Mouse (Mus musculus): ENCODE results near the gene Arhgef38. TPM values are rescaled to one million over a fixed set of nuclear protein-coding genes. Genes with fewer than 3 reads are reported as not detected.

The Arhgef38 gene
- polyA plus RNA-seq, 1 experiment from 2014 or later = 1.1 TPM

GRCm38 (mm10) chr3:133141877-133142276, 92.9 kb downstream of the Arhgef38 start:
- no peak for TF ChIP-seq CTCF (IDR thresholded peaks at IDR 0.05; ENCODE audit: low read depth)
- Histone ChIP-seq H3K4me3 (ENCODE audit: low read depth, low read length) (no peak overlapping the region), H3K9me3 (ENCODE audit: control insufficient read depth) (no peaks in the 10 kb centered on the region), H3K36me3 (ENCODE audit: control insufficient read depth, insufficient read depth) (peaks cover 1% of the 10 kb centered on the region; the same call in 1 of the 2 replicates), H3K27me3 (replicated peaks; ENCODE audit: control insufficient read depth, insufficient read depth, low read length) (no peaks in the 10 kb centered on the region), H3K9ac (ENCODE audit: low read depth, low read length) (no peak overlapping the region), H3K27ac (ENCODE audit: low read depth, low read length) (no peak overlapping the region), H3K4me1 (replicated peaks; ENCODE audit: control insufficient read depth, insufficient read depth, low read length) (no peaks in the 10 kb centered on the region), H3K4me2 (replicated peaks; ENCODE audit: low read depth) (no peak overlapping the region)
- 83% methylated on average over 6 of the region's 6 CpGs for WGBS
- ATAC-seq = no peak

DNA sequence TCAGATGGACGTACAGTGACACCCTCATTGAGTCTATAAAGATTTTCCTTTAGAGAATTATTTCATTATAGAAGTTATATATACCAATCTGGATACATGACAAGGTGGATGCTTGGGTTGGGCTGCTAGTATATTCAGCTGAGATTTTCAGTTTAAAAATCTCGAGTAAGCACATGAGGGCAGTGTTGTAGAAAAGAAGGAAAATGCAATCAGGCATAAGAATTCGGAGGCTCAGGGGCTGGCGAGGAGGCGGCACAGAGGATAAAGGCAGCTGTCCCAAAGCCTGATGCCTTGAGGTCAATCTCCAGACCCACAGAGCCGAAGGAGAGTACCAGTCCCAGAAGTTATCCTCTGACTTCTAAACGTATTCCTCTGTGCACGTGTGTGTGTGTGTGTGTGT, 102.1 kb downstream of the Arhgef38 start:
- Histone ChIP-seq H3K9ac (ENCODE audit: low read depth, low read length) (no peak overlapping the region), H3K4me3 (ENCODE audit: low read depth, low read length) (no peak overlapping the region), H3K27me3 (replicated peaks; ENCODE audit: control insufficient read depth, insufficient read depth, low read length) (no peaks in the 10 kb centered on the region), H3K9me3 (ENCODE audit: control insufficient read depth) (no peaks in the 10 kb centered on the region), H3K4me2 (replicated peaks; ENCODE audit: low read depth) (no peak overlapping the region), H3K4me1 (replicated peaks; ENCODE audit: control insufficient read depth, insufficient read depth, low read length) (no peaks in the 10 kb centered on the region), H3K36me3 (ENCODE audit: control insufficient read depth, insufficient read depth) (no peaks in the 10 kb centered on the region), H3K27ac (ENCODE audit: low read depth, low read length) (no peak overlapping the region)
- TF ChIP-seq CTCF (IDR thresholded peaks at IDR 0.05; ENCODE audit: low read depth) = no peak
- whole genome bisulfite sequencing = 75% methylated on average over 8 of the region's 8 CpGs
- ATAC-seq = no peak

GRCm38 (mm10) chr3:133131372-133131771, 103.4 kb downstream of the Arhgef38 start:
- no peaks in the 10 kb centered on the region for H3K36me3 ChIP-seq (ENCODE audit: control insufficient read depth, insufficient read depth)
- no peak overlapping the region for H3K4me3 ChIP-seq (ENCODE audit: low read depth, low read length)
- TF ChIP-seq CTCF (IDR thresholded peaks at IDR 0.05; ENCODE audit: low read depth) = no peak
- H3K27me3 ChIP-seq (replicated peaks; ENCODE audit: control insufficient read depth, insufficient read depth, low read length) = no peaks in the 10 kb centered on the region
- no peaks in the 10 kb centered on the region for H3K4me1 ChIP-seq (replicated peaks; ENCODE audit: control insufficient read depth, insufficient read depth, low read length)
- no peak overlapping the region for H3K9ac ChIP-seq (ENCODE audit: low read depth, low read length)
- H3K27ac ChIP-seq (ENCODE audit: low read depth, low read length) = no peak overlapping the region
- WGBS = 96% methylated on average over 5 of the region's 5 CpGs
- no peak overlapping the region for H3K4me2 ChIP-seq (replicated peaks; ENCODE audit: low read depth)
- ATAC-seq = no peak
- H3K9me3 ChIP-seq (ENCODE audit: control insufficient read depth) = no peaks in the 10 kb centered on the region

DNA sequence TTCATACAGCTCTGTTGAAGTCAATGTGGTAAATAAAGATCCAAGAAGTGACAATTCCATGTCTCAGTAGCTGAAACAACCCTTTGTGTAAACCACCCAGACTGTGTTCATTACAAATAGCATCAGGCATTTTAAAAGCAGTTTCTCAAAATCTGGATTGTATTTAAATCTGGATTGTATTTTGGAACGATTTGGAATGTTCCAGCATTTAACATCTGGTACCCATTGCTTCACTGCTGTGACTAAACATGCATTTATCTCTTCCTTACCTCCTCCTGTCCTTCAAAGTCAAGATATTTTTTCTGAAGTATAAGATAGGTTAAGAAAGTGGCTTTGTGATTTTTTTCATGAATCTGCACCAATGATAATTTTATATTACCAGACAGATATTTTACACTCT, 121.5 kb downstream of the Arhgef38 start:
- Histone ChIP-seq H3K9me3 (ENCODE audit: control insufficient read depth) (no peaks in the 10 kb centered on the region), H3K4me1 (replicated peaks; ENCODE audit: control insufficient read depth, insufficient read depth, low read length) (no peaks in the 10 kb centered on the region), H3K4me2 (replicated peaks; ENCODE audit: low read depth) (no peak overlapping the region), H3K36me3 (ENCODE audit: control insufficient read depth, insufficient read depth) (peaks cover 13% of the 10 kb centered on the region), H3K9ac (ENCODE audit: low read depth, low read length) (no peak overlapping the region), H3K4me3 (ENCODE audit: low read depth, low read length) (no peak overlapping the region), H3K27me3 (replicated peaks; ENCODE audit: control insufficient read depth, insufficient read depth, low read length) (no peaks in the 10 kb centered on the region), H3K27ac (ENCODE audit: low read depth, low read length) (no peak overlapping the region)
- no peak for TF ChIP-seq CTCF (IDR thresholded peaks at IDR 0.05; ENCODE audit: low read depth)
- no peak for ATAC-seq
- WGBS = 52% methylated on average over 1 of the region's 1 CpGs

GRCm38 (mm10) chr3:133111741-133112140, 123.0 kb downstream of the Arhgef38 start:
- Histone ChIP-seq H3K27me3 (replicated peaks; ENCODE audit: control insufficient read depth, insufficient read depth, low read length) (no peaks in the 10 kb centered on the region), H3K4me3 (ENCODE audit: low read depth, low read length) (no peak overlapping the region), H3K36me3 (ENCODE audit: control insufficient read depth, insufficient read depth) (peaks cover 25% of the 10 kb centered on the region), H3K4me2 (replicated peaks; ENCODE audit: low read depth) (no peak overlapping the region), H3K9me3 (ENCODE audit: control insufficient read depth) (no peaks in the 10 kb centered on the region), H3K4me1 (replicated peaks; ENCODE audit: control insufficient read depth, insufficient read depth, low read length) (no peaks in the 10 kb centered on the region), H3K27ac (ENCODE audit: low read depth, low read length) (no peak overlapping the region), H3K9ac (ENCODE audit: low read depth, low read length) (no peak overlapping the region)
- WGBS = 35% methylated on average over 2 of the region's 2 CpGs
- no peak for ATAC-seq
- peak; percentile 74 for TF ChIP-seq CTCF (IDR thresholded peaks at IDR 0.05; ENCODE audit: low read depth)

DNA sequence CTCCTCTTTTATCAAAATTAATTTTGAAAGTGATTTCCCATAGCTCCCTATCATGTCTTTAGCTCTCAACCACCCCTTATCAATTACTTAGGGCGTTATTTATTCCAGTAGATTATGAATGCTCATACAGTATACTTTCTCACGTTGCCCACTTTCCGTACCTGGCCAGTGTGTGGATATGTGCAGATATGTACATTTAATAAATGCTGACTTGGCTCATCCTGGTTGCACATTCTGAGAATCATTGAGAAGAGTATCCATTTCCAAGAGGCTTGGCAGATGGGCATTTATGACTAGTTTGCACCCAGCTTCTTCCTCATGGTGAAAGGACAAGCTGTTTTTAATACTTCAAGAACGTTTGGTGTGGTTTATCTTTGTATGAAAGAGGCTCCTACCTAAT, 124.9 kb downstream of the Arhgef38 start:
- Histone ChIP-seq H3K36me3 (ENCODE audit: control insufficient read depth, insufficient read depth) (peaks cover 39% of the 10 kb centered on the region), H3K9ac (ENCODE audit: low read depth, low read length) (no peak overlapping the region), H3K4me2 (replicated peaks; ENCODE audit: low read depth) (no peak overlapping the region), H3K4me3 (ENCODE audit: low read depth, low read length) (no peak overlapping the region), H3K9me3 (ENCODE audit: control insufficient read depth) (no peaks in the 10 kb centered on the region), H3K27me3 (replicated peaks; ENCODE audit: control insufficient read depth, insufficient read depth, low read length) (no peaks in the 10 kb centered on the region), H3K27ac (ENCODE audit: low read depth, low read length) (no peak overlapping the region), H3K4me1 (replicated peaks; ENCODE audit: control insufficient read depth, insufficient read depth, low read length) (no peaks in the 10 kb centered on the region)
- WGBS = 89% methylated on average over 4 of the region's 4 CpGs
- TF ChIP-seq CTCF (IDR thresholded peaks at IDR 0.05; ENCODE audit: low read depth) = no peak
- no peak for ATAC-seq

GRCm38 (mm10) chr3:133108731-133109130, 126.0 kb downstream of the Arhgef38 start:
- peaks cover 48% of the 10 kb centered on the region for H3K36me3 ChIP-seq (ENCODE audit: control insufficient read depth, insufficient read depth)
- ATAC-seq = no peak
- H3K4me2 ChIP-seq (replicated peaks; ENCODE audit: low read depth) = no peak overlapping the region
- 96% methylated on average over 4 of the region's 4 CpGs for WGBS
- H3K4me3 ChIP-seq (ENCODE audit: low read depth, low read length) = no peak overlapping the region
- no peaks in the 10 kb centered on the region for H3K27me3 ChIP-seq (replicated peaks; ENCODE audit: control insufficient read depth, insufficient read depth, low read length)
- no peaks in the 10 kb centered on the region for H3K4me1 ChIP-seq (replicated peaks; ENCODE audit: control insufficient read depth, insufficient read depth, low read length)
- H3K27ac ChIP-seq (ENCODE audit: low read depth, low read length) = no peak overlapping the region
- H3K9ac ChIP-seq (ENCODE audit: low read depth, low read length) = no peak overlapping the region
- no peak for TF ChIP-seq CTCF (IDR thresholded peaks at IDR 0.05; ENCODE audit: low read depth)
- H3K9me3 ChIP-seq (ENCODE audit: control insufficient read depth) = no peaks in the 10 kb centered on the region

All from intestine, postnatal 0 days (tissue).